Mouse (Mus musculus): ENCODE results near the gene Ylpm1. TPM values are rescaled to one million over a fixed set of nuclear protein-coding genes. Genes with fewer than 3 reads are reported as not detected.

Gene Ylpm1
- polyA plus RNA-seq, 1 experiment from 2014 or later, result 45.0 TPM

DNA sequence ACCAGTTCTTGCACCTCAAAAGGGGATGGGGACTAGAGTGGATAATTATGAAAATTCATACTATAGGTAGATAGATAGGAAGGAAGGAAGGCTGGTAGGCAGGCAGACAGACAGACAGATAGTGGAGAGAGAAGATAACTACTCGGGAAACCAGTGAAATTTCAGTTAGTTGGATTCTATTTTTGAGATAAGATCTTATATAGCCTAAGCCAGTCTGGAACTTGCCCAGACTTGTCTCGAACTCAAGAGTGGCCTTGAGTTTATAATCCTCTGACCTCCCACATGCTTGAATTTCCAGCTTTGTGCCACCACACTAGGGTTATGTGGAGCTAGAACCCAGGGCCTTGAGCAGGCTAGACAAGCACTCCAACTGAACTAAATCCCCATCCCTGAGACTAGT is 88.1 kb downstream of the Ylpm1 start:
- Histone ChIP-seq H3K9me3 (ENCODE audit: control insufficient read depth, low read length) (no peaks in the 10 kb centered on the region), H3K4me3 (replicated peaks; ENCODE audit: low read length) (no peak overlapping the region), H3K27ac (no peak overlapping the region), H3K4me1 (replicated peaks; ENCODE audit: control insufficient read depth, insufficient read depth, low read length) (no peaks in the 10 kb centered on the region), H3K27me3 (ENCODE audit: control insufficient read depth, insufficient read depth, low read length) (no peaks in the 10 kb centered on the region), H3K36me3 (replicated peaks; ENCODE audit: control insufficient read depth, insufficient read depth) (peaks cover 28% of the 10 kb centered on the region), H3K9ac (no peak overlapping the region), H3K4me2 (replicated peaks) (no peak overlapping the region)
- no peak for DNase-seq (ENCODE audit: low spot score)
- 98% methylated on average over 2 of the region's 2 CpGs for WGBS
- ATAC-seq (ENCODE audit: low FRiP score), result no peak

DNA sequence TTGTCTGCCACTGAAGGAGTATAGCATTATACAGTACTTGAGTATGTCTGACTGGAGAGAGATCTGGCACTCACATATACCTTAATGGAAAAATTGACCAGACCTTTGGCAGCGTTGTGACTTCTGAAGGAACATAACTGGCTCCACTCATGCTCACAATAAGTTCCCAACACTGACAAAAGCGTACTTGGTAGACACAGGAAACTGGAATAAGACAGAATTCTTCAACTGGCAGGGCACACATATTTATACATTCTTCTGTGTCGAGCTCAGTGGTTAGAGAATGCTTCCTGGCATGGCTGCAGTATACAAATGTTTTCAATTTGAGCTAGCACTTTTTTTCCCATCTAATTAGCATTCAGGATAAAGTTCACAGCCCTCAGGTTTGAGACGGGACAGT is 88.8 kb downstream of the Ylpm1 start:
- WGBS, result 88% methylated on average over 4 of the region's 4 CpGs
- Histone ChIP-seq H3K4me3 (replicated peaks; ENCODE audit: low read length) (no peak overlapping the region), H3K27ac (no peak overlapping the region), H3K27me3 (ENCODE audit: control insufficient read depth, insufficient read depth, low read length) (no peaks in the 10 kb centered on the region), H3K4me1 (replicated peaks; ENCODE audit: control insufficient read depth, insufficient read depth, low read length) (no peaks in the 10 kb centered on the region), H3K4me2 (replicated peaks) (no peak overlapping the region), H3K36me3 (replicated peaks; ENCODE audit: control insufficient read depth, insufficient read depth) (peaks cover 34% of the 10 kb centered on the region), H3K9ac (no peak overlapping the region), H3K9me3 (ENCODE audit: control insufficient read depth, low read length) (no peaks in the 10 kb centered on the region)
- ATAC-seq (ENCODE audit: low FRiP score) (no peak), DNase-seq (ENCODE audit: low spot score) (no peak)

DNA sequence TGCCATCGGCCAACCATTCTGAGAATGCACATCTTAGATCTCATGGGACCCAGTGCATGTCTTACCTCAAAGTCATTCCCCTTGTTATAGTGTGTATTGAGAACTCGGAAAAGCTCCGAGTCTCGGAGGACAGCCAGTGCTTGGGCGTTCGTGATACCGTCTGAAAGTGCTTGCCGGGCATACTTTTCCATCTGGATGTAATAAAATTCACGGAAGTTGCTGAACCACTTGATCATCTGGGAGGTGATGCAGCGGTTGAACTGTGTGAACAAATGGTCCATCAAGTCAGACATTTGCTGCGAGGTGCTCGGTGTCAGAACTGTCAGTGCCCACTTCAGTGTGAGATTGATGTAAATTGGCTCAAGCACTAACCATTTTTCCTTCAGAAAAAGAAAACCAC is 91.7 kb downstream of the Ylpm1 start:
- H3K27ac ChIP-seq, result no peak overlapping the region
- H3K4me1 ChIP-seq (replicated peaks; ENCODE audit: control insufficient read depth, insufficient read depth, low read length), result no peaks in the 10 kb centered on the region
- H3K4me2 ChIP-seq (replicated peaks), result no peak overlapping the region
- no peaks in the 10 kb centered on the region for H3K27me3 ChIP-seq (ENCODE audit: control insufficient read depth, insufficient read depth, low read length)
- no peak for DNase-seq (ENCODE audit: low spot score)
- no peak overlapping the region for H3K9ac ChIP-seq
- peaks cover 34% of the 10 kb centered on the region for H3K36me3 ChIP-seq (replicated peaks; ENCODE audit: control insufficient read depth, insufficient read depth)
- H3K9me3 ChIP-seq (ENCODE audit: control insufficient read depth, low read length), result no peaks in the 10 kb centered on the region
- no peak for ATAC-seq (ENCODE audit: low FRiP score)
- 95% methylated on average over 12 of the region's 12 CpGs for WGBS
- H3K4me3 ChIP-seq (replicated peaks; ENCODE audit: low read length), result no peak overlapping the region

DNA sequence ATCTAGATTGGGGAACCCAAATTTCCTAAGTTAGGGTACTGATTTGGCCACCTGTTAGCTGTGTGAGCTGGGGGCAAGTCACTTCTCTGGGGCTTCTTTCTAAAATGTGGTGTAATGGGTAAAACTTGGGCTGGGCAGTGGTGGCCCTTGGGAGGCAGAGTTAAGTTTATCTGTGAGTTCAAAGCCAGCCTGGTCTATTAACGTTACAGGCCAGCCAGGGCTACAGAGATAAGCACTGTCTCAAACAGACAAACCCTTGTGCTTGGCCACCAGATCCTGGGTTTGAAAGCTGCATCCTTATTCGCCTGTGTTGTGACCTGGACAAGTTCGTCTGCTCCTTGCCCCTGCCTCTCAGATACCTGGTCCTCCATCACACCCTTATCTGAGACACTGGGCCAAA is 95.1 kb downstream of the Ylpm1 start:
- Histone ChIP-seq H3K9ac (no peak overlapping the region), H3K4me2 (replicated peaks) (no peak overlapping the region), H3K27ac (no peak overlapping the region), H3K36me3 (replicated peaks; ENCODE audit: control insufficient read depth, insufficient read depth) (peaks cover 34% of the 10 kb centered on the region), H3K4me1 (replicated peaks; ENCODE audit: control insufficient read depth, insufficient read depth, low read length) (no peaks in the 10 kb centered on the region), H3K4me3 (replicated peaks; ENCODE audit: low read length) (no peak overlapping the region), H3K27me3 (ENCODE audit: control insufficient read depth, insufficient read depth, low read length) (no peaks in the 10 kb centered on the region), H3K9me3 (ENCODE audit: control insufficient read depth, low read length) (no peaks in the 10 kb centered on the region)
- WGBS, result 83% methylated on average over 3 of the region's 3 CpGs
- no peak for ATAC-seq (ENCODE audit: low FRiP score)
- no peak for DNase-seq (ENCODE audit: low spot score)

DNA sequence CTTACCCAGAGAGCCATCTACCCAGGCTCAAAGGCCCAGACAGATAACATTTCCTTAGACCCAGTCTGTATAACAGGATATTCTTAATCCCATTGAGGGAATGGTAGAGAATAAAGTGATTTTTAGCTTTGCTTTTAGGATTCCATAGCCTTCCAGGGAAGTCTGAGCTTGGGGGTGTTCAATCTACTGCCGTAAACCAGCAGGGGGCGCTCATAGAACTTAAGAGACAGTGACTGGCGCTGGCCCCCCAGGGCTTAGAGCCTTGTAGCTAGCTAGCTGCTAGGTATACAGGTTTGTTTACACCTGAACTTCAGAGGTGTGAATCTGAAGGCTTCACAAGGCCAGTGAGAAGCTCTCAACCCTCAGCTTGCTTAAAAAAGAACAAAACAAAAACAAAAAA is 96.1 kb downstream of the Ylpm1 start:
- ATAC-seq (ENCODE audit: low FRiP score) (0 out of 2 replicates have a peak, but pooled peaks have one; percentile 27), DNase-seq (ENCODE audit: low spot score) (peak; percentile 75)
- no peaks in the 10 kb centered on the region for H3K27me3 ChIP-seq (ENCODE audit: control insufficient read depth, insufficient read depth, low read length)
- H3K27ac ChIP-seq, result no peak overlapping the region
- no peak overlapping the region for H3K9ac ChIP-seq
- no peak overlapping the region for H3K4me2 ChIP-seq (replicated peaks)
- peaks cover 26% of the 10 kb centered on the region for H3K36me3 ChIP-seq (replicated peaks; ENCODE audit: control insufficient read depth, insufficient read depth)
- H3K4me3 ChIP-seq (replicated peaks; ENCODE audit: low read length), result no peak overlapping the region
- no peaks in the 10 kb centered on the region for H3K4me1 ChIP-seq (replicated peaks; ENCODE audit: control insufficient read depth, insufficient read depth, low read length)
- WGBS, result 10% methylated on average over 3 of the region's 3 CpGs
- H3K9me3 ChIP-seq (ENCODE audit: control insufficient read depth, low read length), result no peaks in the 10 kb centered on the region

DNA sequence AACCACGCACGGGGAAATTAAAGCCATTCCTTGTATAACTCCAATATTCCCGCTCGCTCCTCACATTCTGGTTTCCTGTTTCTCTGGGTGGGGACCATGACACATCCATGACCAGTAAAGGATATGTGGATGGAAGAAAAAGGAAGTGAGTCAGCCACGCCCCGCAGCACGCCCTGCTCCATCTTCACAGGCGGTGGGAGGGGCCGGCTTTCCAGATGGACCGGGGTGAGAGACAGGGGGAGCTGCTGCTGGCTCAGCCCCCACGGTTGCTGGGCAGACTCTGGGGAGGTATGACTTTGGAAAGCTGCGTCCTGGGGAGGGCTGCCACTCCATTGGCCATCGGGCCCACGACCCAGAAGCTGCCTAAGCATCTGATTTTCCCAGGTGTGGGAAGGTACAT is 97.9 kb downstream of the Ylpm1 start:
- no peak overlapping the region for H3K9ac ChIP-seq
- no peak for DNase-seq (ENCODE audit: low spot score)
- no peak overlapping the region for H3K27ac ChIP-seq

DNA sequence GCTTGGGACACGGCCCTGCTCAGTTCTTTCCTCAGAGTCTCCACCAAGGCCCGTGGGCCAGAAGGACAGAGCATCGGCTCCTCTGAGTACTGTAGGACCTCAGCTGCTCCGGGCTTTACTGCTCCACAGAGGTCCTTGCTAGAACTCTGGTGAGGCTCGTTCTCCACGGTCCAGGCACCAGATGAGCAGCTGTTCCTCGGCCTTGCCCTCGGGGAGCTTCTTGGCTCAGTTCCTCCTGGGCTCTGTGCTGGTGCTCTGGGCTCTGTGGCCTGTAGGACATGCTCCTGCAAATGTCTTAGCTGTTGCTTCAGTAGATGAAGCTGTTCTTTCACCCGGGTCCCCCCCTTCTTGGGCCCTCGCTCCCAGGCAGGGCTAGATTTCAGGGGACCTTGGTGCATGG is 98.6 kb downstream of the Ylpm1 start:
- H3K27ac ChIP-seq, result no peak overlapping the region
- no peak overlapping the region for H3K9ac ChIP-seq
- H3K36me3 ChIP-seq (replicated peaks; ENCODE audit: control insufficient read depth, insufficient read depth), result 0 out of 2 replicates have a peak, but pooled peaks cover 2% of the 10 kb centered on the region
- no peak for DNase-seq (ENCODE audit: low spot score)
- no peaks in the 10 kb centered on the region for H3K4me1 ChIP-seq (replicated peaks; ENCODE audit: control insufficient read depth, insufficient read depth, low read length)
- no peak for ATAC-seq (ENCODE audit: low FRiP score)
- no peaks in the 10 kb centered on the region for H3K27me3 ChIP-seq (ENCODE audit: control insufficient read depth, insufficient read depth, low read length)
- H3K9me3 ChIP-seq (ENCODE audit: control insufficient read depth, low read length), result no peaks in the 10 kb centered on the region
- no peak overlapping the region for H3K4me3 ChIP-seq (replicated peaks; ENCODE audit: low read length)
- 66% methylated on average over 10 of the region's 10 CpGs for WGBS
- H3K4me2 ChIP-seq (replicated peaks), result no peak overlapping the region

More for the DNA sequence above, 97.9 kb downstream of the Ylpm1 start:
- Histone ChIP-seq H3K4me3 (replicated peaks; ENCODE audit: low read length) (no peak overlapping the region), H3K36me3 (replicated peaks; ENCODE audit: control insufficient read depth, insufficient read depth) (peaks cover 8% of the 10 kb centered on the region), H3K27me3 (ENCODE audit: control insufficient read depth, insufficient read depth, low read length) (no peaks in the 10 kb centered on the region), H3K4me2 (replicated peaks) (no peak overlapping the region), H3K9me3 (ENCODE audit: control insufficient read depth, low read length) (no peaks in the 10 kb centered on the region), H3K4me1 (replicated peaks; ENCODE audit: control insufficient read depth, insufficient read depth, low read length) (no peaks in the 10 kb centered on the region)
- WGBS, result 38% methylated on average over 14 of the region's 14 CpGs
- no peak for ATAC-seq (ENCODE audit: low FRiP score)

DNA sequence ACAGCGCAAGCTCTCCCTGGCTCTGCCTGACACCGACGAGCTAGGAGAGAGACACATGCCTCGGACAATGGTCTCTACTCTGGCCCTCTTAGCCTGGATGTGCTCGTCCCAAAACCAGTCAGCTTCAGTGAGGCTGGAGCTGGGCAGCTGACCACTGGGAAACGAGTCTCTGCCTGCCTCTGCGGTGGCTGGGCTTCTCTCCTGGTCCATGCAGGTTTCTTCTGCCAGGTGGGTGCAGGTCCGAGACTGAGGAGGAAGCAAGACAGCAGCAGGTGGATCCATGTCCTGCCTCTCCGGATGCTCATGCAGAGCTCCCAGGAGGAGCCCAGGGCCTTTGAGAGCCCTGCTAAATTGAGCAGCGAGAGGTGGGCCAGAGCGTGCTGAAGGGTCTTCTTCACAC is 99.0 kb downstream of the Ylpm1 start:
- ATAC-seq (ENCODE audit: low FRiP score) (no peak), DNase-seq (ENCODE audit: low spot score) (no peak)
- Histone ChIP-seq H3K4me2 (replicated peaks) (no peak overlapping the region), H3K9ac (no peak overlapping the region), H3K27me3 (ENCODE audit: control insufficient read depth, insufficient read depth, low read length) (no peaks in the 10 kb centered on the region), H3K27ac (no peak overlapping the region), H3K4me1 (replicated peaks; ENCODE audit: control insufficient read depth, insufficient read depth, low read length) (no peaks in the 10 kb centered on the region), H3K4me3 (replicated peaks; ENCODE audit: low read length) (no peak overlapping the region), H3K36me3 (replicated peaks; ENCODE audit: control insufficient read depth, insufficient read depth) (no peaks in the 10 kb centered on the region), H3K9me3 (ENCODE audit: control insufficient read depth, low read length) (no peaks in the 10 kb centered on the region)
- 86% methylated on average over 11 of the region's 11 CpGs for WGBS

DNA sequence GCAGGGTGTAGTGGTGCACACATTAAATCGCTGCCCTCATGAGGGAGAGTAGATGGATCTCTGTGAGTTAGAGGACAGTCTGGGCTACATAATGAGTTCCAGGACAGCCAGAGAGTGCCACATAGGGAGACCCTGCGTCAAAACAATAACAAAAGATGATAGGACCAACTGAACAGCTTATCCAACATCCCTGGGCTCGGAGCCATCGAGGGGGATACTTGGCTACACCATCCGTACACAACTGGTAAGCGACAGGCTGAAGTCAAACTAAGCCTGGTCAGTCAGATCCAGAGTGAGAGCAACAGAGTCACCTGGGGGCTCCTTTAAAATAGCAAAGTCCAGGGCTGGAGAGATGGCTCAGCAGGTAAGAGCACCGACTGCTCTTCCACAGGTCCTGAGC is 99.7 kb downstream of the Ylpm1 start:
- DNase-seq (ENCODE audit: low spot score) (no peak), ATAC-seq (ENCODE audit: low FRiP score) (no peak)
- Histone ChIP-seq H3K27me3 (ENCODE audit: control insufficient read depth, insufficient read depth, low read length) (no peaks in the 10 kb centered on the region), H3K4me2 (replicated peaks) (no peak overlapping the region), H3K4me3 (replicated peaks; ENCODE audit: low read length) (no peak overlapping the region), H3K9me3 (ENCODE audit: control insufficient read depth, low read length) (no peaks in the 10 kb centered on the region), H3K27ac (no peak overlapping the region), H3K36me3 (replicated peaks; ENCODE audit: control insufficient read depth, insufficient read depth) (no peaks in the 10 kb centered on the region), H3K9ac (no peak overlapping the region), H3K4me1 (replicated peaks; ENCODE audit: control insufficient read depth, insufficient read depth, low read length) (no peaks in the 10 kb centered on the region)
- 83% methylated on average over 7 of the region's 7 CpGs for WGBS

DNA sequence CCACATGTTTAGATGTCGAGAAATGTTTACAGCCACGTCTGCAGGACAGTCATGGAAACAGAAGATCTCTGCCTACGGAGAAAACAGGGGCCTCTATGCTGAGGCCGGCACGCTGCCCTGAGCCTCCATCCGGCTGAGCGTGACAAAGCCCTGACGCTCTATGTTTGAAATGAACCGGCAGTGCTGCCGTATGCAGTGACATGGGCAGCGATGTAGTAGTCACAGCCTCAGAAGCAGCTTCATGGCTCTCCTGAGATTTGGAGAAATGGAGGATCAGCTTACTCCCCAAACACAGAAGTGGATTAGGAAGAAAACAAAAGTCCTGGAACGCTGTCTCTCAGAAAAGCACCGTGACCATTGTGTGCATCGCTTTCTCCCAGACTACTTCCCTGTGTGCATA is 104.9 kb downstream of the Ylpm1 start:
- 46% methylated on average over 14 of the region's 14 CpGs for WGBS
- Histone ChIP-seq H3K9me3 (ENCODE audit: control insufficient read depth, low read length) (no peaks in the 10 kb centered on the region), H3K9ac (no peak overlapping the region), H3K27me3 (ENCODE audit: control insufficient read depth, insufficient read depth, low read length) (no peaks in the 10 kb centered on the region), H3K36me3 (replicated peaks; ENCODE audit: control insufficient read depth, insufficient read depth) (no peaks in the 10 kb centered on the region), H3K4me1 (replicated peaks; ENCODE audit: control insufficient read depth, insufficient read depth, low read length) (no peaks in the 10 kb centered on the region), H3K4me3 (replicated peaks; ENCODE audit: low read length) (no peak overlapping the region), H3K27ac (no peak overlapping the region), H3K4me2 (replicated peaks) (peak overlapping the region; percentile 12; the same call in 1 of the 2 replicates)
- ATAC-seq (ENCODE audit: low FRiP score) (no peak), DNase-seq (ENCODE audit: low spot score) (no peak)

All from hindbrain, embryonic 14.5 days (tissue).